Mouse (Mus musculus) hindbrain, embryonic 11.5 days (tissue): ENCODE data around the gene Hrh3. TPM values are rescaled to one million over a fixed set of nuclear protein-coding genes. Genes with fewer than 3 reads are reported as not detected.

Experiments used
- ATAC-seq: fragments of 200-750 bp; cut with Nextera tagmentation; 2 replicates; pipeline ENCODE4 v1.8.0; 2017; ENCODE audit warnings: mild to moderate bottlenecking, moderate TSS enrichment, moderate library complexity; ENCODE audit not compliant: low FRiP score
- DNase-seq: peaks from one replicate; pipeline ENCODE4 v3.0.0-alpha.2; 2015; ENCODE audit warnings: low spot score
- H3K27ac ChIP-seq: fragments of 300-500 bp; sonication (generic); 2 replicates; pipeline ENCODE4 v1.5.1; 2014; ENCODE audit warnings: mild to moderate bottlenecking, low read depth, low read length
- H3K27me3 ChIP-seq: fragments of 300-500 bp; sonication (generic); 2 replicates; pipeline ENCODE4 v1.6.1; 2014; ENCODE audit warnings: mild to moderate bottlenecking, low read length, moderate library complexity, mixed read lengths; ENCODE audit not compliant: control insufficient read depth, insufficient read depth
- H3K36me3 ChIP-seq: fragments of 300-500 bp; sonication (generic); 2 replicates; pipeline ENCODE4 v1.6.1; 2014; ENCODE audit warnings: mild to moderate bottlenecking, low read length, moderate library complexity, mixed read lengths; ENCODE audit not compliant: control insufficient read depth, insufficient read depth
- H3K4me1 ChIP-seq: fragments of 300-500 bp; sonication (generic); replicated peaks from 2 replicates; pipeline ENCODE4 v1.6.1; 2014; ENCODE audit warnings: low read length, mixed read lengths; ENCODE audit not compliant: control insufficient read depth, insufficient read depth
- H3K4me2 ChIP-seq: fragments of 300-500 bp; sonication (generic); replicated peaks from 2 replicates; pipeline ENCODE4 v1.6.1; 2014; ENCODE audit warnings: mild to moderate bottlenecking, low read depth, low read length
- H3K4me3 ChIP-seq: fragments of 300-500 bp; sonication (generic); 2 replicates; pipeline ENCODE4 v1.5.1; 2014; ENCODE audit warnings: low read depth, low read length
- H3K9ac ChIP-seq: fragments of 300-500 bp; sonication (generic); 2 replicates; pipeline ENCODE4 v1.6.1; 2014; ENCODE audit warnings: low read depth, low read length
- H3K9me3 ChIP-seq: fragments of 300-500 bp; sonication (generic); 2 replicates; pipeline ENCODE4 v1.6.1; 2016; ENCODE audit warnings: low read length; ENCODE audit not compliant: control insufficient read depth
- WGBS: fragments of 180-500 bp; shearing (Covaris S2); extraction: QIAGEN DNeasy Blood & Tissue Kit; methylation state at CpG from one replicate; pipeline ENCODE4 v1.1.7; 2014; 5-methylcytosine and 5-hydroxymethylcytosine counted together
- polyA plus RNA-seq: library from polyadenylated mRNA; unstranded; fragments of >200 nt; fragmentation: Nextera tagmentation; extraction: Ambion mirVana; gene quantifications from 2 replicates; pipeline ENCODE4 v1.2.1, GENCODE M21; 2014

Gene Hrh3
- polyA plus RNA-seq, 1 experiment from 2014 or later = 2.6 TPM

GRCm38 (mm10) chr2:180124192-180124591, 19.9 kb upstream of the Hrh3 start:
- Histone ChIP-seq H3K9ac (no peak overlapping the region), H3K27ac (no peak overlapping the region), H3K4me1 (peaks cover 8% of the 10 kb centered on the region), H3K36me3 (no peaks in the 10 kb centered on the region), H3K9me3 (no peaks in the 10 kb centered on the region), H3K27me3 (no peaks in the 10 kb centered on the region), H3K4me2 (no peak overlapping the region), H3K4me3 (no peak overlapping the region)
- 80% methylated on average over 2 of the region's 2 CpGs for WGBS
- ATAC-seq (no peak), DNase-seq (no peak)

GRCm38 (mm10) chr2:180120292-180120761, 16.0 kb upstream of the Hrh3 start:
- Histone ChIP-seq H3K4me3 (peak overlapping the region; percentile 86), H3K4me2 (peak overlapping the region; percentile 95), H3K36me3 (no peaks in the 10 kb centered on the region), H3K9me3 (no peaks in the 10 kb centered on the region), H3K9ac (no peak overlapping the region; the same call in 1 of the 2 replicates), H3K27ac (no peak overlapping the region), H3K4me1 (peaks cover 21% of the 10 kb centered on the region), H3K27me3 (no peaks in the 10 kb centered on the region)
- DNase-seq = no peak
- ATAC-seq = no peak
- WGBS = 75% methylated on average over 5 of the region's 5 CpGs

GRCm38 (mm10) chr2:180119439-180120291, 15.4 kb upstream of the Hrh3 start:
- Histone ChIP-seq H3K9ac (peak overlapping the region; percentile 81), H3K36me3 (no peaks in the 10 kb centered on the region), H3K9me3 (no peaks in the 10 kb centered on the region), H3K27me3 (no peaks in the 10 kb centered on the region), H3K4me1 (peaks cover 21% of the 10 kb centered on the region), H3K27ac (peak overlapping the region; percentile 72), H3K4me3 (peak overlapping the region; percentile 86), H3K4me2 (peak overlapping the region; percentile 95)
- ATAC-seq = peak; percentile 25
- 2% methylated on average over 67 of the region's 68 CpGs for WGBS
- DNase-seq = no peak

DNA sequence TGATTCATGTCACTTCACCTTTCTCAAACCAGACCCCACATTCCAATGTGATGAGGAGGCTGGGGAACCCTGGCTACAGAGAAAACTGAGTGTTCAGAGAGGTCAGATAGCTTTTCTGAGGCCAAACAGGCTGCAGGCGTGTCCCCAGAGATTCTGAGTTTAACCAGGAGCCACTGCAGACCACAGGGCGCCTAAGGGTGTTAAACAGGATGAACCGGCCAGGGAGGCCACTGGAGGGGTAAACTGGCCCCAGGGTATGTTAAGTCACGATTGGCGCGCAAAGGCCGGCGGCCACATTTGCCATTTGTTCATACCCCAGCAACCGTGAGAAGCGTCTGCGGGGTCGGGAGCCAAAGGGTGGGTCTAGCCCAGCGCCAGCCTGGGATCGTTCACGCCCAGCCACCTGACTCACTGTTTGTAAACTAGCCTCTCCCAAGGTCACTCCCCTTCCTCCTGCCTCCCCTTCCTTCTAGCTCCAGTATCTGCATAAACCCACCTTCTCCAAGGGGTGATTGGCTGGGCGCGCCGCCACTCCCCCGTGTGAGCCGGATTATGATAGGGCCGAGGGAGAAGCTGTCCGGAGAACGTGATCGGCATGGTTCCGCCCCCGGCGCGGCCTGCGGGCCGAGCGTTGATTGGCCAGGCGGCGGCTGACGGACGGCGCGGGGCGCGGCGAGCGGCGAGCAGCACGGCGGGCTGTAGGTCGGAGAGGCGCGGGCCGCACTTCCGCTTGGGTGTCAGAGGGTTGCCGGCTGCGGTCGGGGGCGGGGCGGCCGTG, 14.6 kb upstream of the Hrh3 start, which contains the start of gene Osbpl2:
TSS of gene Osbpl2 (plus strand) at position 646 of the 778 bp plus-strand sequence.
- H3K27ac ChIP-seq = peak within 1 kb of the TSS; percentile 95
- peak; percentile 97 for ATAC-seq
- peak within 1 kb of the TSS; percentile 86 for H3K4me3 ChIP-seq

GRCm38 (mm10) chr2:180117485-180118194, 13.4 kb upstream of the Hrh3 start:
- Histone ChIP-seq H3K27me3 (no peaks in the 10 kb centered on the region), H3K4me3 (peak overlapping the region; percentile 10), H3K9me3 (no peaks in the 10 kb centered on the region), H3K36me3 (no peaks in the 10 kb centered on the region), H3K4me2 (peak overlapping the region; percentile 50), H3K27ac (peak overlapping the region; percentile 95), H3K4me1 (peaks cover 21% of the 10 kb centered on the region), H3K9ac (peak overlapping the region; percentile 16)
- 6% methylated on average over 13 of the region's 13 CpGs for WGBS
- ATAC-seq = peak; percentile 66
- DNase-seq = peak; percentile 87

More for the DNA sequence above, 14.6 kb upstream of the Hrh3 start, which contains the start of gene Osbpl2:
- H3K9ac ChIP-seq = peak within 1 kb of the TSS; percentile 81
- peak within 1 kb of the TSS; percentile 95 for H3K4me2 ChIP-seq
- H3K36me3 ChIP-seq = no peaks in the 10 kb centered on the region
- DNase-seq = peak; percentile 98
- H3K27me3 ChIP-seq = no peaks in the 10 kb centered on the region
- under 1% methylated on average over 43 of the region's 55 CpGs for WGBS
- peaks cover 21% of the 10 kb centered on the region for H3K4me1 ChIP-seq
- H3K9me3 ChIP-seq = no peaks in the 10 kb centered on the region

GRCm38 (mm10) chr2:180116741-180117484, 12.6 kb upstream of the Hrh3 start:
- Histone ChIP-seq H3K4me3 (no peak overlapping the region; the same call in 1 of the 2 replicates), H3K27ac (peak overlapping the region; percentile 95), H3K4me2 (peak overlapping the region; percentile 50; the same call in 1 of the 2 replicates), H3K9me3 (no peaks in the 10 kb centered on the region), H3K4me1 (peaks cover 21% of the 10 kb centered on the region), H3K9ac (peak overlapping the region; percentile 15; the same call in 1 of the 2 replicates), H3K36me3 (no peaks in the 10 kb centered on the region), H3K27me3 (no peaks in the 10 kb centered on the region)
- DNase-seq (peak; percentile 16), ATAC-seq (no peak)
- 71% methylated on average over 8 of the region's 8 CpGs for WGBS

GRCm38 (mm10) chr2:180116081-180116493, 11.8 kb upstream of the Hrh3 start:
- DNase-seq (no peak), ATAC-seq (no peak)
- H3K9ac ChIP-seq = no peak overlapping the region
- H3K27ac ChIP-seq = no peak overlapping the region
- H3K36me3 ChIP-seq = no peaks in the 10 kb centered on the region
- WGBS = 78% methylated on average over 10 of the region's 10 CpGs
- peaks cover 21% of the 10 kb centered on the region for H3K4me1 ChIP-seq
- no peak overlapping the region for H3K4me2 ChIP-seq
- no peak overlapping the region for H3K4me3 ChIP-seq
- no peaks in the 10 kb centered on the region for H3K27me3 ChIP-seq
- no peaks in the 10 kb centered on the region for H3K9me3 ChIP-seq
